ENCODE assay signal across 21 mouse cellular contexts in the genomic region with DNA sequence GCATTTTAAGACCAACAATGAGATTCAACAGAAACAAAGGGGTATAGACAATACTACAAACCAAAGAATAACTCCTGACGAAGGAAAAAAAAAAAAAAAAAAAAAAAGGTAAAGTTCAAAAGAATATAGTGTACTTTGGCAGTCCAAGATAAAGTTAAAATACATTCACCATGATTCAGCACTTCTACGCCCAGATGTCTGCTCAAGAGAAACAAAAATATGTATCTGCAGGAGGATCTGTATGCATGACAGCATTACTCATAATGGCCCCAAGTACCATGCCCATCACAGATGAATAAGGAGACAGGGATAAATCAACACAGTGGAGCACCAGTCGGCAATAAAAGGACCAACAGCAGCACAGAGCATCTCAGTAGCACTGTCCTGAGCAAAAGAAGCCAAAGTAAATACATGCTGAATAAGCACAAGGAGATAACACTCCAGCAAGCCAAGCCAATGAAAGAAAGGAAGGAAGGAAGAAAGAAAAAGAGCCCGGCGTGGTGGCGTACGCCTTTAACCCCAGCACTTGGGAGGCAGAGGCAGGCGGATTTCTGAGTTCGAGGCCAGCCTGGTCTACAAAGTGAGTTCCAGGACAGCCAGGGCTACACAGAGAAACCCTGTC. TPM values are rescaled to one million over a fixed set of nuclear protein-coding genes. Genes with fewer than 3 reads are reported as not detected.
DNase-seq lines count a peak whose midpoint lies in the region; ATAC-seq lines count a peak whose summit lies in the region.
"Had no signal": no experiment of that assay in that cellular context is flagged by ENCODE, and none has a peak within 500 bp of the region (broad histone marks: within the 10 kb centered on the region; RNA-seq: fewer than 3 reads in every experiment).

No protein-coding gene starts in this region.

- peak overlapping the region; percentile 44 for H3K4me3 ChIP-seq in megakaryocyte, embryonic 14.5 days (replicated peaks)
- no peak overlapping the region for H3K4me3 ChIP-seq in liver, embryonic 12.5 days
- H3K4me3 ChIP-seq: forebrain, embryonic 13.5 days; heart, embryonic 10.5 days had no signal

- WGBS in liver, embryonic 12.5 days (ENCODE audit: insufficient replicate concordance) = 60% methylated on average over 9 of the region's 9 CpGs

- no peaks in the 10 kb centered on the region for H3K27me3 ChIP-seq in megakaryocyte, embryonic 14.5 days (replicated peaks)
- no peaks in the 10 kb centered on the region for H3K27me3 ChIP-seq in liver, embryonic 12.5 days (replicated peaks)
- H3K27me3 ChIP-seq: forebrain, embryonic 13.5 days had no signal

- H3K9me3 ChIP-seq in megakaryocyte, embryonic 14.5 days = no peaks in the 10 kb centered on the region
- H3K9me3 ChIP-seq in liver, embryonic 12.5 days (replicated peaks) = no peaks in the 10 kb centered on the region
- H3K9me3 ChIP-seq: forebrain, embryonic 13.5 days; heart, embryonic 10.5 days had no signal

- peak; percentile 45 for DNase-seq in brain, adult 2 months (ENCODE audit: low read depth, low spot score)
- DNase-seq in layer of hippocampus, adult 9-10 months (ENCODE audit: low spot score) = no peak
- no peak for DNase-seq in gastrocnemius, postnatal 36 days
- DNase-seq in adrenal gland, adult 8-10 months = no peak
- DNase-seq: adrenal gland, adult 2 months; cerebellum, adult 11-12 months; cerebellum, postnatal 25 days; gastrocnemius, postnatal 25 days; kidney, adult 9 months; kidney, postnatal 25 days; left cerebral cortex, postnatal 4 days; lung, postnatal 10 days; thymus, postnatal 14 days had no signal

- no peak for ATAC-seq in megakaryocyte, adult 5-6 weeks (ENCODE audit: poor library complexity, severe bottlenecking)
- ATAC-seq in liver, embryonic 12.5 days = peak; percentile 63
- ATAC-seq in megakaryocyte-erythroid progenitor cell, adult 5-6 weeks (replicated peaks; ENCODE audit: low FRiP score, low TSS enrichment, poor library complexity, severe bottlenecking) = peak; percentile 77
- ATAC-seq: CD4-positive, CD25-positive, alpha-beta regulatory T cell, adult 4 months; forebrain, embryonic 13.5 days had no signal

- peaks cover 80% of the 10 kb centered on the region for H3K4me1 ChIP-seq in megakaryocyte, embryonic 14.5 days
- peaks cover 48% of the 10 kb centered on the region for H3K4me1 ChIP-seq in liver, embryonic 12.5 days

- no peak overlapping the region for H3K9ac ChIP-seq in liver, embryonic 12.5 days
- H3K9ac ChIP-seq: forebrain, embryonic 13.5 days; hindbrain, embryonic 14.5 days had no signal

- intact Hi-C loops in gastrocnemius, postnatal 36 days (cut with DNase I) = no loop called here

- H3K4me2 ChIP-seq in liver, embryonic 12.5 days = peak overlapping the region; percentile 44
- H3K4me2 ChIP-seq: forebrain, embryonic 13.5 days; hindbrain, embryonic 14.5 days had no signal

- H3K36me3 ChIP-seq in megakaryocyte, embryonic 14.5 days (replicated peaks; ENCODE audit: low read length) = peaks cover 56% of the 10 kb centered on the region
- H3K36me3 ChIP-seq in liver, embryonic 12.5 days = peaks cover 5% of the 10 kb centered on the region
- H3K36me3 ChIP-seq: heart, embryonic 10.5 days had no signal

- peak overlapping the region; percentile 79 for H3K27ac ChIP-seq in liver, embryonic 12.5 days
- H3K27ac ChIP-seq: forebrain, embryonic 13.5 days; hindbrain, embryonic 14.5 days had no signal

RNA-seq across cellular contexts. Expression of gene Slc1a4, which starts 7.3 kb away (rescaled TPM):
- polyA plus RNA-seq in megakaryocyte, embryonic 14.5 days (2012; ENCODE audit: insufficient read depth, low replicate concordance) = 8.6 and 10.8 TPM in 2 replicates
- total RNA-seq in megakaryocyte, adult 5-6 weeks (2015) = not detected in 2 replicates
- 0.07 and 0.20 TPM in 2 replicates for total RNA-seq in megakaryocyte, adult 5-6 weeks (2017)
- 11.2 and 12.0 TPM in 2 replicates for polyA plus RNA-seq in liver, embryonic 12.5 days (2016; fragmentation: Nextera tagmentation; extraction: Ambion mirVana)
- total RNA-seq in megakaryocyte-erythroid progenitor cell, adult 5-6 weeks (2014; fragmentation: Nextera tagmentation) = 2.0 and 2.9 TPM in 2 replicates
- total RNA-seq in megakaryocyte-erythroid progenitor cell, adult 5-6 weeks (2017) = 1.4 and 2.1 TPM in 2 replicates
- total RNA-seq in gastrocnemius, postnatal 36 days (2021) = under 1 TPM; 0.71 to 0.81 TPM
- 10 to 100 TPM in 1 of 4 experiments, 1 to 10 TPM in 3; 8.3 to 10.8 (median 9.3) TPM for total RNA-seq in adrenal gland, adult 8-10 months (2022)
